Mouse (Mus musculus) forebrain, embryonic 11.5 days (tissue): ENCODE measurements around the gene Lrrc73. TPM values are rescaled to one million over a fixed set of nuclear protein-coding genes. Genes with fewer than 3 reads are reported as not detected.
A peak's percentile ranks its signal among the peaks of the same experiment; 100 is the strongest.

ENCODE experiments used
- ATAC-seq: fragments of 200-750 bp; cut with Nextera tagmentation; replicated peaks from 2 replicates; pipeline ENCODE4 v1.8.0; 2017; ENCODE audit warnings: moderate TSS enrichment; ENCODE audit not compliant: low FRiP score
- DNase-seq: peaks from one replicate; pipeline ENCODE4 v3.0.0-alpha.2; 2017; ENCODE audit warnings: low spot score
- H3K27ac ChIP-seq: fragments of 300-500 bp; sonication (generic); 2 replicates; pipeline ENCODE4 v1.5.1; 2014; ENCODE audit warnings: low read depth, low read length
- H3K27me3 ChIP-seq: fragments of 300-500 bp; sonication (generic); 2 replicates; pipeline ENCODE4 v1.6.1; 2014; ENCODE audit warnings: mild to moderate bottlenecking, low read length, mixed read lengths; ENCODE audit not compliant: control insufficient read depth, insufficient read depth
- H3K36me3 ChIP-seq: fragments of 300-500 bp; sonication (generic); 2 replicates; pipeline ENCODE4 v1.6.1; 2014; ENCODE audit warnings: mild to moderate bottlenecking, low read length, moderate library complexity, mixed read lengths; ENCODE audit not compliant: control insufficient read depth, insufficient read depth
- H3K4me1 ChIP-seq: fragments of 300-500 bp; sonication (generic); replicated peaks from 2 replicates; pipeline ENCODE4 v1.6.1; 2014; ENCODE audit warnings: low read length, mixed read lengths; ENCODE audit not compliant: control insufficient read depth, insufficient read depth
- H3K4me2 ChIP-seq: fragments of 300-500 bp; sonication (generic); 2 replicates; pipeline ENCODE4 v1.6.1; 2014; ENCODE audit warnings: low read depth, mild to moderate bottlenecking, low read length, moderate library complexity, mixed read lengths; ENCODE audit not compliant: severe bottlenecking
- H3K4me3 ChIP-seq: fragments of 300-500 bp; sonication (generic); 2 replicates; pipeline ENCODE4 v1.5.1; 2014; ENCODE audit warnings: low read depth, low read length
- H3K9ac ChIP-seq: fragments of 300-500 bp; sonication (generic); 2 replicates; pipeline ENCODE4 v1.6.1; 2014; ENCODE audit warnings: low read length
- H3K9me3 ChIP-seq: fragments of 300-500 bp; sonication (generic); 2 replicates; pipeline ENCODE4 v1.6.1; 2016; ENCODE audit warnings: low read length, mixed read lengths; ENCODE audit not compliant: control insufficient read depth
- WGBS: fragments of 180-500 bp; shearing (Covaris S2); extraction: QIAGEN DNeasy Blood & Tissue Kit; methylation state at CpG from one replicate; pipeline ENCODE4 v1.1.7; 2014; 5-methylcytosine and 5-hydroxymethylcytosine counted together
- polyA plus RNA-seq: library from polyadenylated mRNA; unstranded; fragments of >200 nt; fragmentation: Nextera tagmentation; extraction: Ambion mirVana; gene quantifications from 2 replicates; pipeline ENCODE4 v1.2.1, GENCODE M21; 2014

The Lrrc73 gene
- polyA plus RNA-seq, 1 experiment from 2014 or later, result 2.3 TPM

DNA sequence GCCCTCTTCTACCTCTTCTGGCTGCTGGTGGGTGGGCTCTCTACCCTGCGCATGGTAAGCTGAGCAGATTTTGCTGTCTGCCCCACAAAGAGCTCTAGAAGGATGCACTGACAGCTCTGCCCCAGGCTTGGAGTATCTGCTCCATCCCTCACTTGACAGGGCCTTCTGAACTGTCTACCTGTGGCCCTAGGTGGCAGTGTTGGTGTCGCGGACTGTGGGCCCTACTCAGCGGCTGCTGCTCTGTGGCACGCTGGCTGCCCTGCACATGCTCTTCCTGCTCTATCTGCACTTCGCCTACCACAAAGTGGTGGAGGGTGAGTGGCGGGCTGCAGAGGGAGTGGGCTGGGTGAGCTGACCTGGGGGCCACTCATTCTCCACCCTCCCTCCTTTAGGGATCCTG lies 2.2 kb upstream of the Lrrc73 start:
- Histone ChIP-seq H3K27ac (no peak overlapping the region), H3K9me3 (no peaks in the 10 kb centered on the region), H3K4me2 (no peak overlapping the region), H3K9ac (no peak overlapping the region), H3K4me1 (peaks cover 15% of the 10 kb centered on the region; the same call in 1 of the 2 replicates), H3K4me3 (no peak overlapping the region), H3K36me3 (peaks cover 4% of the 10 kb centered on the region; the same call in 1 of the 2 replicates), H3K27me3 (peaks cover 5% of the 10 kb centered on the region; the same call in 1 of the 2 replicates)
- ATAC-seq (no peak), DNase-seq (no peak)
- 82% methylated on average over 7 of the region's 7 CpGs for WGBS

- H3K9me3 ChIP-seq, result no peaks in the 10 kb centered on the region; the same call in 1 of the 2 replicates
- H3K4me1 ChIP-seq, result peaks cover 10% of the 10 kb centered on the region; the same call in 1 of the 2 replicates
- H3K9ac ChIP-seq, result peak overlapping the region; percentile 72
- 59% methylated on average over 13 of the region's 14 CpGs for WGBS
- H3K4me2 ChIP-seq, result peak overlapping the region; percentile 99
- H3K27me3 ChIP-seq, result peaks cover 5% of the 10 kb centered on the region; the same call in 1 of the 2 replicates
- peaks cover 4% of the 10 kb centered on the region; the same call in 1 of the 2 replicates for H3K36me3 ChIP-seq
- H3K27ac ChIP-seq, result no peak overlapping the region
- H3K4me3 ChIP-seq, result peak overlapping the region; percentile 61; the same call in 1 of the 2 replicates
- DNase-seq (peak; percentile 73), ATAC-seq (no peak)
These were observed 520 bp upstream of the Lrrc73 start for GRCm38 (mm10) chr17:46252571-46253451.

DNA sequence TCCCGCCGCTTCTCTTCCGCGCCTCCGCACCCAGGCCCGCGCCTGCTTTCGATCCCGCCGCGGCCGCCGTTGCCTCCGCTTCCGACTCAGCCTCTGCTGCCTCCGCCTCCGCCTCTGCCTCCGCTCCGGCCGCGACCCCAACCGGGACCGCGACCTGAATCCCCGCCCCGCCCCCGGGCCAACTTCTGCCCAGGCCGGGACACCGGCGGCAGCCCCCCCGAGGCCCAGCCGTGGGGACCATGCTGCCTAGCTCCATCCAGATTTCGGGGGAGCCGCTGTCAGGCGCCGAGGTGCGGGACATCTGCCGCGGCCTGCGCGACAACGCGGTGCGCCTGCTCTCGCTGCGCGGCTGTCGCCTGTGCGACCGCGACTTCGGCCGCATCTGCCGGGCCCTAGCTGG lies 775 bp downstream of the Lrrc73 start:
- 1% methylated on average over 39 of the region's 54 CpGs for WGBS
- H3K27ac ChIP-seq, result no peak overlapping the region

GRCm38 (mm10) chr17:46255147-46255546 lies 1.8 kb downstream of the Lrrc73 start:
- no peak overlapping the region for H3K9ac ChIP-seq
- H3K27ac ChIP-seq, result no peak overlapping the region
- H3K4me3 ChIP-seq, result no peak overlapping the region
- DNase-seq (no peak), ATAC-seq (no peak)
- WGBS, result 31% methylated on average over 6 of the region's 6 CpGs
- peaks cover 5% of the 10 kb centered on the region; the same call in 1 of the 2 replicates for H3K27me3 ChIP-seq
- H3K36me3 ChIP-seq, result peaks cover 9% of the 10 kb centered on the region; the same call in 1 of the 2 replicates
- 0 out of 2 replicates have a peak, but pooled peaks cover 2% of the 10 kb centered on the region for H3K4me1 ChIP-seq
- no peaks in the 10 kb centered on the region; the same call in 1 of the 2 replicates for H3K9me3 ChIP-seq
- no peak overlapping the region for H3K4me2 ChIP-seq

More for the DNA sequence above, 775 bp downstream of the Lrrc73 start:
- peaks cover 5% of the 10 kb centered on the region; the same call in 1 of the 2 replicates for H3K27me3 ChIP-seq
- no peaks in the 10 kb centered on the region; the same call in 1 of the 2 replicates for H3K9me3 ChIP-seq
- peak overlapping the region; percentile 72 for H3K9ac ChIP-seq
- DNase-seq (no peak), ATAC-seq (no peak; the same call in none of the 2 replicates)
- H3K4me1 ChIP-seq, result peaks cover 3% of the 10 kb centered on the region; the same call in 1 of the 2 replicates
- H3K36me3 ChIP-seq, result peaks cover 4% of the 10 kb centered on the region; the same call in 1 of the 2 replicates
- H3K4me2 ChIP-seq, result peak overlapping the region; percentile 99
- peak overlapping the region; percentile 61 for H3K4me3 ChIP-seq

- no peak for ATAC-seq
- Histone ChIP-seq H3K4me2 (no peak overlapping the region), H3K27ac (no peak overlapping the region), H3K27me3 (peaks cover 5% of the 10 kb centered on the region; the same call in 1 of the 2 replicates), H3K9me3 (no peaks in the 10 kb centered on the region; the same call in 1 of the 2 replicates), H3K4me3 (no peak overlapping the region), H3K4me1 (0 out of 2 replicates have a peak, but pooled peaks cover under 1% of the 10 kb centered on the region), H3K36me3 (peaks cover 12% of the 10 kb centered on the region), H3K9ac (no peak overlapping the region)
- 88% methylated on average over 30 of the region's 30 CpGs for WGBS
- no peak for DNase-seq
These were observed 5.1 kb downstream of the Lrrc73 start for GRCm38 (mm10) chr17:46258279-46259053.

DNA sequence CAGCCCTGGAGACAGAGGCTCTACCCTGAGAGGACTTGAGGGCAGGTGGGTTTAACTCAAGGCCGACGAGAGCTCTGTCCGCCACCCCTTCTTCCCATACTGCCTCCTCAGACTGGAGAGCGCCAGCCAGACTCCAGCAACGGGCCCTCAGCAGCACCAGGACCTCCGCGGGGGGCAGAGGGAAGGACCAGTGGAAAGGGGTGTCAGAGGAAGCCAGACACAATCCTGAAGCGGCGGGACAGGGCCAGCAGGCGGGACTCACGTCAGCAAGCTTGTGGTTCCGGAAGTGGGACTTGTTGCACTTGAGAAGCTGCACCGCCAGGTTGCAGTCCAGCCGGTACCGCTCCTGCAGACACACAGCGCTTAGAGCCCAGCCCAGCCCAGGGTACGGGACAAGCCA lies 6.3 kb downstream of the Lrrc73 start:
- Histone ChIP-seq H3K36me3 (peaks cover 16% of the 10 kb centered on the region), H3K27me3 (peaks cover 5% of the 10 kb centered on the region; the same call in 1 of the 2 replicates), H3K9me3 (no peaks in the 10 kb centered on the region; the same call in 1 of the 2 replicates), H3K9ac (no peak overlapping the region), H3K4me3 (no peak overlapping the region), H3K27ac (no peak overlapping the region), H3K4me1 (no peaks in the 10 kb centered on the region), H3K4me2 (no peak overlapping the region)
- WGBS, result 88% methylated on average over 17 of the region's 17 CpGs
- ATAC-seq, result no peak
- no peak for DNase-seq

DNA sequence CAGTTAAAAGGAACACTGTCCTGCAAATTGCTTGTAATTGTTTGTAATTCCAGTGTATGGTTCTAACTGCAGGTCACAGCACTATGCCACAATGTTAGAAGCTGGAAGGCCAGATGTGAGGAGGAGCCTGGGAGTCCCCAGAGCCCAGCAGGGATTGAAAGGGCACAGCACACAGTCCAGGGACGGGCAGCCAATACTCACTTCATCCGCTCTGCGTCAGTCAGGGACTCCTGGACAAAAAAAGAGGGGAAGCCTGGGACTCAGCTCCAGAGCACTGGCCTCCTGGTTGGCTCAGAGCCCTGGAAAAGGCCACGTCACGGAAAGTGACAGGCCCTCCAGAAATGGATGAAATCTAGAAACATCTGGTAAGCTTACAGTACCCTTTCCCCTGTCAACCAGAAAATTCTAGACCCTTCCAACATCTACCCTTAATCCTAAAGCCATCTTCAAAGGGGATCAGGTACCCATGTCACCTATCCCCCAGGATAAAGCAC lies 8.9 kb downstream of the Lrrc73 start:
- no peak for DNase-seq
- Histone ChIP-seq H3K4me2 (no peak overlapping the region), H3K9ac (no peak overlapping the region), H3K4me3 (no peak overlapping the region), H3K4me1 (no peaks in the 10 kb centered on the region), H3K27me3 (no peaks in the 10 kb centered on the region), H3K9me3 (no peaks in the 10 kb centered on the region), H3K36me3 (peaks cover 16% of the 10 kb centered on the region), H3K27ac (no peak overlapping the region)
- WGBS, result 92% methylated on average over 5 of the region's 5 CpGs
- ATAC-seq, result no peak

DNA sequence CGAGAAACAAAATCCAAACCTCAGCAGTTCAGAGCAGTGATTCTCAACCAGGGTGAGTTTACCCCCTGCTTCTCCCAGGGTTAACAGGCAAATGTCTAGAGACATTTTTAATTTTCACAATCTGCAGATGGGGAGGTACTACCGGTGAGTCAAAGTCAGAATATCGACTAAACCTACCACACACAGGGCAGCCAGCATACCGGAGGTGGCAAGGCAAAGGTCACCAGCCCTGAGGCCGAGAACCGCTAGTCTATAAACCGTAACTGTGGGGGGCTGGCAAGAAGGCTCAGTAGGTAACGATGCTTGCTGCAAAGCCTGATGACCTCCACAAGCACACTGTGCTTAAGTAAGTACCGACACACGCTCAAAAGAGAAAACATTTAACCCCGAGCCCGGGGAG lies 12.2 kb downstream of the Lrrc73 start:
- H3K9ac ChIP-seq, result no peak overlapping the region
- ATAC-seq (no peak), DNase-seq (no peak)
- WGBS, result 85% methylated on average over 12 of the region's 12 CpGs
- no peaks in the 10 kb centered on the region for H3K9me3 ChIP-seq
- no peak overlapping the region for H3K27ac ChIP-seq
- H3K4me1 ChIP-seq, result no peaks in the 10 kb centered on the region
- H3K27me3 ChIP-seq, result no peaks in the 10 kb centered on the region
- no peak overlapping the region for H3K4me2 ChIP-seq
- no peak overlapping the region for H3K4me3 ChIP-seq
- H3K36me3 ChIP-seq, result peaks cover 11% of the 10 kb centered on the region
